Mouse (Mus musculus) C2C12 (cell line): ENCODE measurements at regions not wholly inside any gene's neighbourhood (a gene's known extent, or its start where the extent isn't known, plus 50 kb on each side); places are given as distances from the start of the nearest gene placed in this dataset.

Experiments used
- H3K27me3 ChIP-seq: one replicate; pipeline ENCODE4 v1.6.1; 2011; ENCODE audit not compliant: control insufficient read depth, insufficient read depth, insufficient read length
- H3K36me3 ChIP-seq: one replicate; pipeline ENCODE4 v1.6.1; 2011; ENCODE audit not compliant: control insufficient read depth, insufficient read depth
- H3K4me3 ChIP-seq: one replicate; pipeline ENCODE4 v1.5.1; 2011; ENCODE audit warnings: mild to moderate bottlenecking, control low read depth; ENCODE audit not compliant: poor library complexity, insufficient read depth, severe bottlenecking
- H3K79me2 ChIP-seq: one replicate; pipeline ENCODE4 v1.6.1; 2011; ENCODE audit not compliant: control insufficient read depth, insufficient read depth
- H3K79me3 ChIP-seq: one replicate; pipeline ENCODE4 v1.6.1; 2011; ENCODE audit warnings: low read depth, control low read depth
- H3ac ChIP-seq: one replicate; pipeline ENCODE3; 2011; ENCODE audit warnings: low read depth; ENCODE audit not compliant: control insufficient read depth, insufficient read length
- CEBPB ChIP-seq: IDR thresholded peaks from one replicate; pipeline ENCODE4 v1.6.1; 2011; ENCODE audit warnings: low read depth, mild to moderate bottlenecking, control low read depth, moderate library complexity
- CTCF ChIP-seq: IDR thresholded peaks from one replicate; pipeline ENCODE4 v1.5.1; 2011; ENCODE audit not compliant: control insufficient read depth, insufficient read depth, insufficient read length
- FOSL1 ChIP-seq: IDR thresholded peaks from one replicate; pipeline ENCODE4 v1.8.0; 2011; ENCODE audit warnings: mild to moderate bottlenecking, low read length; ENCODE audit not compliant: poor library complexity, insufficient read depth, severe bottlenecking
- MAX ChIP-seq: IDR thresholded peaks from one replicate; pipeline ENCODE4 v1.6.1; 2011; ENCODE audit warnings: mild to moderate bottlenecking, control low read depth
- MYOD1 ChIP-seq: IDR thresholded peaks from one replicate; pipeline ENCODE4 v1.6.1; 2011; ENCODE audit warnings: low read depth; ENCODE audit not compliant: control insufficient read depth, insufficient read length
- MYOG ChIP-seq: IDR thresholded peaks from one replicate; pipeline ENCODE4 v1.6.1; 2011; ENCODE audit not compliant: control insufficient read depth, insufficient read length; ENCODE audit errors: extremely low read depth
- USF1 ChIP-seq: IDR thresholded peaks from one replicate; pipeline ENCODE4 v1.6.1; 2011; ENCODE audit warnings: low read depth, mild to moderate bottlenecking, control low read depth, moderate library complexity

DNA sequence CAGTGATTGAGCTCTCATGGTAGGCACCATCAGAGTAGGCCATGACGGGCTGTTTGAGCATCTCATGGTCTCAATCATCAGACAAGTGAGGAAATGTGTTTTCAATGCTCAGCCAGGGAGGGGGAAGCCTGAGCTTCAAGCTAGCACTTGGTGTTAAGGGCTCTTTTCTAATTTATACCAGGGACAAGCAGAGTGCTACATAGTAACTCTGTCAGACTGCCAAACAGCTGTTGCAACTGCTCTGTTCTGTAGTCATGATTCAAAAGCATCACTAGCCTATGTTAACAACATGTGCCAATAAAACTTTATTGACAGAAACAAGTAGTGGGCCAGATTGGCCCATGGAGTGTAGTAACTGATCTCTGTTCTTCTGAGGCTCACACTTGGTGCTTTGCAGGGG, 235.0 kb downstream of the Gm26897 start:
- Histone ChIP-seq H3K79me3 (no peaks in the 10 kb centered on the region), H3K36me3 (no peaks in the 10 kb centered on the region)

DNA sequence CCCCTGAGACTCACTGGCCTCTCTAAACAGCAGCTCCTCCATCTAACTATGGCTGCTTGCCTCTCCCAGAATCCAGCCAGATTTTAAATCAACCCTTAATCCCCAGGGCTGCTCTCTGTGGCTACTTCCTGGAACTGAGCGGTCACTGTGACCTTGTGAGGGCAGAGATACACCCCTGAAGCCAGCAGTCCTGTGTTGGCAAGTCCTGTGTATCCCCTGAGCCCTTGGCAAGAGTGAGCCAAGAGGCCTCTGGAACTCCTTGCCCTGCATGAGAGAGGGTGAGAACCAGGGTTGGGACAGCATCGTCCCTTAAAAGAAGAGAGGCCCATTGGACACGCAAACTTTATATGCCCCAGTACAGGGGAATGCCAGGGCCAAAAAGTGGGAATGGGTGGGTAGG, 237.5 kb downstream of the Gm26897 start:
- H3K79me3 ChIP-seq, result no peaks in the 10 kb centered on the region
- TF ChIP-seq USF1 (no peak), MYOG (no peak), MYOD1 (no peak), CTCF (no peak), MAX (no peak), CEBPB (no peak), FOSL1 (no peak)
- no peak overlapping the region for H3ac ChIP-seq
- H3K4me3 ChIP-seq, result no peak overlapping the region
- H3K27me3 ChIP-seq, result peaks cover 4% of the 10 kb centered on the region
- H3K79me2 ChIP-seq, result no peaks in the 10 kb centered on the region
- H3K36me3 ChIP-seq, result no peaks in the 10 kb centered on the region

More for the DNA sequence above, 235.0 kb downstream of the Gm26897 start:
- Histone ChIP-seq H3K4me3 (no peak overlapping the region), H3ac (no peak overlapping the region), H3K79me2 (no peaks in the 10 kb centered on the region), H3K27me3 (peaks cover 4% of the 10 kb centered on the region)
- TF ChIP-seq USF1 (no peak), FOSL1 (no peak), CTCF (no peak), MAX (no peak), MYOD1 (no peak), MYOG (no peak), CEBPB (no peak)

DNA sequence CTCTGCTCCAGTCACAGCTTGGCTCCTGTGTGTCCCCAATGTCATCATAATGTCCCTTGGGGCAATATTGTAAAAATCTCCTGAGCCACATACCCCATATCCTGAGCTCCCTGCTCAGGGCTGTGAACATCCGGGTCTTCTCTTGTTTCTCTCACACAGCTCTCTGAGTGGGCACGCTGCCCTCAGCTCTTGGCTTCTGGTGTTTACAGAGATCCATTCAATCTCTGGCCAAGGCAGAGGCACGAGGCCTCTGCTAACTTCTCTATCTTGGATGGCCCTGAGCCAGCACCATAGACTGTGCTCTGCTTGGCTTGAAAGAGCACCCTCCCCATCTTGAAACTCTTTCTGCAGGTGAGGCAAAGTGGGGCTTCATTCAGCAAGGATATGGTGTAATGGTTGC, 238.2 kb downstream of the Gm26897 start:
- H3K4me3 ChIP-seq, result no peak overlapping the region
- H3K27me3 ChIP-seq, result peaks cover 4% of the 10 kb centered on the region
- TF ChIP-seq MYOD1 (no peak), FOSL1 (no peak), MYOG (no peak), CTCF (no peak), MAX (no peak), USF1 (no peak), CEBPB (no peak)
- H3K79me3 ChIP-seq, result no peaks in the 10 kb centered on the region
- no peaks in the 10 kb centered on the region for H3K79me2 ChIP-seq
- H3K36me3 ChIP-seq, result no peaks in the 10 kb centered on the region
- H3ac ChIP-seq, result no peak overlapping the region

DNA sequence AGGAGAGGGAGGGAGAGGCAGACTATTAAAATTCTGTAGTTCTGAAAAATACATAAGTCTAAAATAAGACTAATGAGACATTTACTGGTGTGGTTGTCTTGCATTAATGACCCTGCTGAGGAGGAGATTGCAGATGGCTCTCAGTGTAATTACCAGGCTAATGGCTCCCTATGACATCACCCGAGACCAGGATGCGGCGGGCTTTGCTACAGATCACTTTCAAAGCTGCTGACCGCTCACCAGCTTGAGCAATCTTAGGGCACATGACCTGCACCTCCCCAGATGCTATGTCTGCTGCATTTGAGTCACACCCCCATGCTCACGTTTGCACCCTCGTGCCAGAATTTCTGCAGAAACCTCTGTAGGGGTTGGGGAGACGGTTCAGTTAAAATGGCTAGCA, 242.0 kb downstream of the Gm26897 start:
- Histone ChIP-seq H3K79me2 (no peaks in the 10 kb centered on the region), H3K4me3 (no peak overlapping the region), H3K36me3 (no peaks in the 10 kb centered on the region), H3ac (no peak overlapping the region), H3K79me3 (no peaks in the 10 kb centered on the region), H3K27me3 (peaks cover 3% of the 10 kb centered on the region)
- no peak for TF ChIP-seq MAX
- no peak for TF ChIP-seq MYOD1
- no peak for TF ChIP-seq MYOG
- no peak for TF ChIP-seq FOSL1
- no peak for TF ChIP-seq CTCF
- no peak for TF ChIP-seq USF1
- TF ChIP-seq CEBPB, result no peak

DNA sequence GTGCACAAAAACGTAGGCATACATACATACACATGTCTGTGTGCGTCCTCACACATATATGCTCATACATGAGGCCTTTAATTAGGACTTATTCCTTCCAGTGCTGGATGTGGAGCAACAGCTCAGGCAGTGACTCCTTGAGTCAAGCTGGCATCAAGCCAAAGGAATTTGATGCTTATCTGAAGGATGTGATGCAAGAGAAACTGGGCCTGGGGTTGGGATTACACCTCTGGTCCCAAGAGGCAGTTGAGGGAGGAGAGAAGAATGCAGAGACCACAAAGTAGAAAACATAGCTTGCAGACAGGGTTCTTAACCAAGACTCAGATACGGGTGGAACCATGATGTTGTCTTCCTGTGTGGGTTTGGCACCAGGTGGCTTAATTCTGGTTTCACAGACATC, 245.9 kb downstream of the Gm26897 start:
- Histone ChIP-seq H3K36me3 (no peaks in the 10 kb centered on the region), H3ac (no peak overlapping the region), H3K79me2 (no peaks in the 10 kb centered on the region), H3K27me3 (peaks cover 10% of the 10 kb centered on the region), H3K4me3 (no peak overlapping the region), H3K79me3 (no peaks in the 10 kb centered on the region)
- no peak for TF ChIP-seq USF1
- TF ChIP-seq CTCF, result no peak
- no peak for TF ChIP-seq MAX
- no peak for TF ChIP-seq CEBPB
- no peak for TF ChIP-seq MYOD1
- TF ChIP-seq FOSL1, result no peak
- no peak for TF ChIP-seq MYOG

DNA sequence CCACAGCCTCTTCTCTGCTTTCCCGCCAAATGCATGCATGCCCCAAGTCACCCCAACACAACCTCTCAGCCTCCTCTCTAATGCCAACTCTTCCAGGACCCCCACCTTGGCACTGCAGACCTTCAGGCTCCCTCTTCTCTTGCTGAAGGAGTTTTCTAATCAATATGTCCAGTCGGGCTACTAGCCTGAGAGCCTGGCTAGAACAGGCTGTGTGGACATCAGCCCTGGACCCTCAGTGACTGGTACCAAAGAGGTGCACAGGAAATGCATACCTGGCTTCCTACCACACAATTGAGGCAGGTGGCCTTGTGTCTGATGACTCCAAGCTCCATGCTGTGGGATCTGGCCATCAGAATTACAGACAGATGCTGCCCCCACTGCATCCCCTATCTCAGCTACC, 248.4 kb downstream of the Gm26897 start:
- no peak overlapping the region for H3ac ChIP-seq
- peaks cover 10% of the 10 kb centered on the region for H3K27me3 ChIP-seq
- no peaks in the 10 kb centered on the region for H3K36me3 ChIP-seq
- H3K79me3 ChIP-seq, result no peaks in the 10 kb centered on the region
- H3K4me3 ChIP-seq, result no peak overlapping the region
- TF ChIP-seq USF1, result no peak
- no peak for TF ChIP-seq CEBPB
- no peak for TF ChIP-seq FOSL1
- no peak for TF ChIP-seq MAX
- no peak for TF ChIP-seq CTCF
- no peak for TF ChIP-seq MYOD1
- no peak for TF ChIP-seq MYOG
- no peaks in the 10 kb centered on the region for H3K79me2 ChIP-seq
